Mouse (Mus musculus) stomach, postnatal 0 days (tissue): ENCODE data around the gene Msantd4.
"Not testable (repeated sequence)": the region's sequence is repeated elsewhere in the genome, so short reads cannot be mapped to it uniquely, and the experiment has no call there.

Experiments
- CTCF ChIP-seq: IDR thresholded peaks from 2 replicates; pipeline ENCODE4 v1.5.1; 2016; ENCODE audit warnings: antibody characterized with exemption, low read depth, mild to moderate bottlenecking, moderate library complexity
- EP300 ChIP-seq: optimal IDR thresholded peaks from 2 replicates; pipeline ENCODE3; 2016; ENCODE audit warnings: antibody characterized with exemption

- not testable (repeated sequence) for TF ChIP-seq EP300, CTCF
Measured at GRCm38 (mm10) chr9:4400801-4401200, 24.4 kb downstream of the Msantd4 start.
